Mouse (Mus musculus): ENCODE measurements at regions not wholly inside any gene's neighbourhood (a gene's known extent, or its start where the extent isn't known, plus 50 kb on each side); places are given as distances from the start of the nearest gene placed in this dataset.
A peak's percentile ranks its signal among the peaks of the same experiment; 100 is the strongest.

DNA sequence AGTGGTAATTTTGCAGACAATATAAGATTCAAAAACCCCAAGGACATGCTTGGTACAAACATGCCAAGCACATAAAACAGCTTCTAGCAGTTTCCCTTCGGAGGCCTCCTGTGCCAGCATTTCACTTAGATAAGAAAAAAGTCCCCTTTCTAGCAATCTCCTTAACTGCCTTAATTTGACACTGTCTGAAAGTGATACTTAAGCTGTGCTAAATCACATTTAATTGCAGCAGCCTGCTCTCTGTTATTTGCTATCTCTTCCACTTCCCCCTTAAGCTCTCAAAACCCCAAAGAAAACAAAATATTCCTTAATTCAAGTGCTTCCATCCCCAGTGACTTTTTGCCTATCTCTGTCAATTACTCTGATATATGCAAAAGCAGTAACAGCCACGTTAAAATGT is 86.9 kb upstream of the Prokr2 start:
- DNase-seq (ENCODE audit: low read depth, low spot score): no peak

DNA sequence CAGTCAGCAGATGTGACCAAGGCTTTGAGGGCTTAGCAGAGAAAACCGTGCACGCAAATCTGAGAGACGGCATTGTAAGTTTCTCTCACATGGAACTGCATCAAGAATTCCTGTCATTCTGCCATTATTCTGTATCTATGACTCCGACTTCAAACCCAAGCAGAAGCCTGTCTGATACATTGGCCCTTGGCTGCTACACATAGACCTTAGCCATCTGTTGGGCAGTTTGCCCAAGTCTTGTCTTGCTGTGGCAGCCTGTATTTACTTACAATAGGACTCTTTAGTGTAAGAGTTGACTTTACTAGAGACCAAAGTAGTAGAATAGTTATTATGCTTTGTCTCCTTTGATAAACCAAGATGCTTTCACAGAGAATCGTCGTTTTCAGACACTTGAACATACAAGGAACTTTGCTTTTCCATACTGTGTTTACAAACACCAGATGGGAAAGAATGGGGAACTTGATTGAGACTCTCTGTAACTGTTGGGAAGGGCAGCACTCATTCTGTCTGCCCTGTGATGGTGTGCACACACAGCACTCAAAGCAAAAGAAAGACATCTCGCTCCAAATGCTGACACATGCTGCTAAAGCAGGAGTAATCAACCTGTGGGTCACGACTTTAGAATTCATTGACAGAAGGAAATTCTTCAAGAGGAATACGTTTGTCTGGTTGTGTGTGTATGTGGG is 83.9 kb upstream of the Prokr2 start:
- DNase-seq (ENCODE audit: low read depth, low spot score): no peak

DNA sequence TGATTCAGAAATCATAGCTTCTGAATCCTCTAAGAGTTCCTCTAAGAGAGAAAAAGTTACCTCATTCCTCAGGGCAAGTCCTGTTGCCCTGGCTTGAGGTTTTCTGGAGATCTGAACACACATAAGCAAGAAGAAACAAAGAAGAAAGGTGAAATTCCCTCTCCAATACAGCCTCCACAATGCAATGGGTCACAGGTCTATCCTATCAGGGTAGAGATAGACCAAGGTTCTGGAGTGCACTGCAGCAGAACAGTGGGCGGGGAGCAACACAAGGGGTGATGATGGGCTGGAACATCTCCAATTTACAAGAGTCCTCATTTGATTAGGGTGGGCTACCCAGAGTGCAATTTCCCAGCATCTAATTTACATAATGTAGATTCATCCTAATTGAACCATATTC is 69.8 kb upstream of the Prokr2 start:
- DNase-seq (ENCODE audit: low read depth, low spot score): no peak

DNA sequence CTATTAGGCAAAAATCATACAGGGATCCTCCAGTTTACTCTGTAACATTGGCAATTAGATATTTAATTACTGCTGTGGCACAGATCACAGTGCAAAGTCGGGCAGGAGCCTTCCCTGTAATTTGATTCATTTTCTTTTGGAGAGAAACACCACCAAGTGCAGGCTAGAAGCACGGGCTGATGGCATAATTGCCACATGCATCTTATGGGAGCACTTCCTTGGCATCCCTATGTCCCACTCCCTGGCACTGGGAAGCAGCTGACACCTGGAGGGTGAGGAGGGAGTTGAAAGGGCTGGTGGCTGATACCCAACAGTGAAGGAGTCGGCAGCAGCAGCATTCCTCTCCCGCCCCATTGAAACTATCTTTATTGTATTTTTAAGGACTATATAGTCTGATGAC is 64.1 kb upstream of the Prokr2 start:
- no peak for DNase-seq (ENCODE audit: low read depth, low spot score)

DNA sequence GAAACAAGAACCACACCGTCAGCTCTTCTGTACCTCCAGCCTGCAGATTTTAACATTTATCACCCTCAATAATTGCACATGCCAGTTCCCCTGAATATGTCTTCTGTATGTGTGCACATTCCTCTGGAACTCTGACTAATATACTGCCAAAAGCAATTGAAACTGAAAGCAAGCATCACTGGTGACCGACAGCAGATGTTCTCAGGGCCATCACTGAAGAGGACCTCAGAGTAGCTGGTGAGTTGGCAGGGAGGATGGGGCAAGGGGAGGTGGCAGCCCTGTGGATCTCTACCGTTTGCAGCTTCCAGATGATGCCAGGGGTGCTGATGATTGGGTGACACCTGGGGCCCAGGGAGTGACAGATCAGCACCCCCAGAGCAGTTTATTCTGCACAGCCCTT is 62.6 kb upstream of the Prokr2 start:
- DNase-seq (ENCODE audit: low read depth, low spot score): no peak

DNA sequence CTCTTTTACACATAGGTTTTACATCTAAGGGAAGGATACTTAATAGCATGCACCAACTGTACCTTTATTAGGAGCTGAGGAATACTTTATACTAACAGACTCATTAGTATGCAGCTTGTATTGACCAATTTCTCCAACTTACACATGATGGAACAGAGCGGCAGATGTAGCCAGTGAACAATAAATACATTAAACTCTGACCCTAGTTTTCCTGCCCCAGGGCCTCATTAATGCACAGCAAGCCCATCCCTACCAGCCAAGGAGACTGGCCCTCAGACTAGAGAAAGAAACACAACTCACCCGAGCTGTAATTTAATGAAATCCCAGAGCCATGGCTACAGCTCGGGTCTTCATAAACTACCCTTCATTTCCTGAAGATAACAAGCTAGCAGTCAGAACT is 60.8 kb upstream of the Prokr2 start:
- peak; percentile 42 for DNase-seq (ENCODE audit: low read depth, low spot score)

DNA sequence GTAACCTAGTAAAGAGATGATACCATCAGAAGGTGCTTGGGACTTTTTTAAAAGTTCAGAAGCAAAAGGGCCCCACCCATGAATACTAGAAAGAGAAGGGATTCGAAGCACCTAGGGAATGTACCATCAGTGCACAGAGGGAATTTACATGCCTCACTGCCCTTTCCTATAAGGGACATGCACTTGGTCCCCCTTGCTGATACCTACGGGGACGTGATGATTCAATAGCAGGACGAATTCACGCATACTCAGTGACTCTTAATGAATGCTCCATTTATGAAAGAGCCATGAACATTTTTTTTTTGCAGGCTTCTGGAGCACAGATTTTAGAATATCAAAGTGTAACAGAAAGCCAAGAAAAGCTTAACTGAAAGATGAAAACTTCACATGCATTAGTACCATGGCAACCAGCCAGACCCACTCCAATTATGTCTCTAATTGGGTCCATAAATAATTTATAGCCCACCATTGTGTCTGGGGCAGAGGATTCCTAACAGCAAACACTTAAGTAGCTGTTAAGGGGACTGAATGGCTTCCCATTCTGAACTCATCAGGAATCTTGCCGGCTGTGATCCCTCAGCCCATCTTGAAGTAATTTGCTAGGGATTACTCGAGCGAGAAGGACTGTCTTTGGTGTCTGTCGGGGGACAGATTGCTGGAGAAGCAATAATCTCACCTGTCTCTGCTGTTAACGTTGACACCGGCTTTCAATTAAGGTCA is 59.4 kb upstream of the Prokr2 start:
- DNase-seq (ENCODE audit: low read depth, low spot score): peak; percentile 61

Data from forelimb bud, embryonic 11.5 days (tissue).